Mouse (Mus musculus) large intestine, adult 2 months (tissue): ENCODE results near the gene Agap1. TPM values are rescaled to one million over a fixed set of nuclear protein-coding genes. Genes with fewer than 3 reads are reported as not detected.

Source experiments
- DNase-seq: peaks from one replicate; pipeline ENCODE4 v3.0.0-alpha.2; 2012; ENCODE audit warnings: low read depth, low spot score
- WGBS: fragments of 180-500 bp; shearing (Covaris S2); methylation state at CpG from one replicate; pipeline ENCODE4 v1.1.7; 2018; 5-methylcytosine and 5-hydroxymethylcytosine counted together
- polyA plus RNA-seq: library from polyadenylated mRNA; depleted of rRNA; stranded (reverse); fragments of >200 nt; gene quantifications from 2 replicates; pipeline ENCODE4 v1.2.3, GENCODE M21; 2012

Gene Agap1
- polyA plus RNA-seq, 1 experiment = 12.4 TPM

DNA sequence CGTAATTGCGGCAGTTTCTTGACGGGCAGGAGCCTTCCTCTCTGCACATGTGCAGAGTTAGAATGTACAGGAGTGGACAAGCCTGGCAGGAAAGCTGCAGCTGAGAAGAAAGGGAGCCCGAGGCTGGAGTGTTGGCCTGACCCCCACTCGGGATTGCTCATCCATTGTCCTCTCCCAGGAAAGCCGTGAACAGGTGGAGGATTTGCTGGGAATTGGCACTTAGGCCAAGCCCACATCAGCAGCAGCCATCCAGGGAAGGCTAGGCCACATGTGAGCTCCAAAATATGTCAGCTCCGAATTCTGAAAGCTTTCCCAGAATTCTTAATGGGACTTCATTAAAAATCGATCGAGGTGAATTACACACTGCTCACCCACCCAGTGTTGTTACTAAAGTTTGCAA, 270.4 kb downstream of the Agap1 start:
- 79% methylated on average over 9 of the region's 9 CpGs for WGBS
- no peak for DNase-seq

- WGBS = 94% methylated on average over 6 of the region's 6 CpGs
- no peak for DNase-seq
Measured at GRCm38 (mm10) chr1:89728481-89728880, 273.9 kb downstream of the Agap1 start.

DNA sequence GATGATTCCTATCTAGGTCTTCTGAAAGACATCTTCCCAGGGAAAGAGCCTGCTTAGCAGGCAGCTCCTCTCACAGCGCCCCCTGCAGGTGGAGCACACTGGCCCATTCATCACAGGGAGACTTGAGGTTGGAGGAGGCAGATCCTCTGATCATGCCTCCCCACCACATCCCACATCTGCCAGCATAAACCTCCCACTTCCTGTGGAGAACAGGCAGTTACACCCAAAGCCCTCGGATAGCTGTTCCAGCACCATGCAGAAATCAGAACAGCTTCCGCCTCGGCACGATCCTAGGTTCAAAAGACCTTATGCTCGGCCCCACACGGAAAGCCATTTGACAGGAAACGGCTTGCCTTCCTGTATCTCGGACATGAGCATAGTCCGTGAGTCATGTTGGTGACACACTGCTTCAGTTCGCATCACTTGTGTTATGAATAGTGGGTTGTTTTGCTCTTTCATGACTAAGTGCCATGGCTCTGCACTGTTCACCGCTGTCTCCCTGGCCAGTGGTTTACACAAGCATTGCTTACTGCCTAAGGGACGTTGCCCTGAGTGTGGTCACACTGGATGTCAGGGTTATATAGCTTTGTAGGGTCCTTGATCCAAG, 276.1 kb downstream of the Agap1 start:
- DNase-seq = no peak
- 85% methylated on average over 13 of the region's 13 CpGs for WGBS

- no peak for DNase-seq
- WGBS = 77% methylated on average over 9 of the region's 9 CpGs
Measured at GRCm38 (mm10) chr1:89734368-89734767, 279.8 kb downstream of the Agap1 start.

DNA sequence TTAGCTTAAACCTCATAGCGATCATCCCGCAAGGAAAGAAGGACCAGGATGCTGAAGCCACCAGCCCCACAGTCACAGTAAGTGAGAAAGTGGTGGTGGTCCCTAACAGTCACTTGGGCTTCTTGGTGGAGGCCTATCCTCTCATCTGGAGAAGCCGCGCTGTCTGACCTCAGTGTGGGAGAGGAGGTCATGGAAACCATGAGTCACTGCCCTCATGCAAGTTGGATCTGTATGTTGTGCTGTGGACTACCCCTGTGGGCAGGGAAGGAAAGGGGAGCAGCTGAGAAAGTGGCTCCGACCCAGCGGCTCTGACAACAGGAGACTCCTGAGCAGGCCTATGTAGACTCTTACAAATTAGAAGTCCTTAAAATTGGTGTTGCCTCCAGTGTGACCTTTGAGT, 280.5 kb downstream of the Agap1 start:
- DNase-seq = no peak
- WGBS = 85% methylated on average over 6 of the region's 6 CpGs

DNA sequence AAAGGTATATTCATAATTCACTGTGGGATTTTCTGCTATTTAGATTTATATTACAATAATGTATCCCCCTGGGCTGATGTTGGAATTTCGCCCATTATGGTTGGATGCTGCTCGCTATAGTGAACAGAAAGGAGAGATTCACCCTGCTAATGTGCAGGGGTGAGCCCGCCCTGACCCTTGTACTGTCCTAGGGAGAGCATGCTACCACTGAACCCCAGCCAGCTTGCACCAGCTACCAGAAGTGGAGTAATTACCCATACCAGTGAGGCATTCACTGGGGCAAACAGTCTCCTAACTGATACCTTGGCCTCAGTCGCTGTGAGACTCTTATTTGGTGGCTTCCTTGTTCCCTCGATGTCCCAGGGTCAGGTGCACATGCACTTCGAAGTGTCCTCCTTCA, 281.4 kb downstream of the Agap1 start:
- 94% methylated on average over 6 of the region's 6 CpGs for WGBS

GRCm38 (mm10) chr1:89739067-89739774, 284.6 kb downstream of the Agap1 start:
- WGBS = 91% methylated on average over 17 of the region's 17 CpGs
- no peak for DNase-seq

More for the DNA sequence above, 281.4 kb downstream of the Agap1 start:
- no peak for DNase-seq

GRCm38 (mm10) chr1:89739775-89740099, 285.1 kb downstream of the Agap1 start:
- WGBS = 68% methylated on average over 3 of the region's 3 CpGs
- no peak for DNase-seq

DNA sequence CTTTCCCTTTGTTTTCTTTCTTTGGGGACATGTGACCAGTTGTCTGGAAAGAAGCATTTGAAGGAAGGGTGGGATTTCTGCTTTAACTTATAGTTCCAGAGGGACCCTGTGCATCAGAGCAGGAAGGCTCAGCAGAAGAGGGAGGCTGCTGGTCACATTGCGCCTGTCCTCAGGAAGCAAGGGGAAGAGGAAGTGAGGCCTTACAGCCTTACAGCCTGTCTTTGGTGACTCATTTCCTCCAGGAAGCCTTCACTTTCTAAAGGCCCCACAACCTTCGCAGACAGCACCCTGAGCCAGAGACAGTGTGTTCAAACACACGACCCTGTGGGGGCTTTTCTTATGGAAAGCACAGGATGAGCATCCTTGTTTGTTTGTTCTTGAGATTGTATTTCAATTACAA, 287.8 kb downstream of the Agap1 start:
- WGBS = 70% methylated on average over 3 of the region's 3 CpGs
- no peak for DNase-seq

- WGBS = 93% methylated on average over 3 of the region's 3 CpGs
- no peak for DNase-seq
Measured at GRCm38 (mm10) chr1:89746171-89746570, 291.6 kb downstream of the Agap1 start.

GRCm38 (mm10) chr1:89749666-89750065, 295.1 kb downstream of the Agap1 start:
- DNase-seq = no peak

DNA sequence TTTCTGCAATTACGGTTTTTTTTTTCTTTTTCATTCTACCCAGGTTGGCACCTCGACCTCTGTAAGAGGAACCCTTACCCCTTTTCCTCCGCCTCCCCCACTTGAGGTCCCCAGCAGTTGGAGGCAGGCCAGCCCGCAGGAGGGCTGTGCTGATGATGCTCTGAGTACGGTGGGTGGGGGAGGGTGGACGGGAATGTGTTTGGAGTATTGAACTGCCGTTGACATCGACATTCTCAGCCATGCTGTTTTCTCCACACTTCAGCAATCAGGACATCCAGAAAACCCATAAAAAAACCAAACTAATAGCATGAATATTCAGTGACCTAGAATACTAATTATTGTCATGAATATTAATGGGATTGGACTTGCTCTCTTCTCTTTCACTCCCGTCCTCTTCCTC, 295.9 kb downstream of the Agap1 start:
- DNase-seq = no peak
- WGBS = 62% methylated on average over 9 of the region's 9 CpGs

DNA sequence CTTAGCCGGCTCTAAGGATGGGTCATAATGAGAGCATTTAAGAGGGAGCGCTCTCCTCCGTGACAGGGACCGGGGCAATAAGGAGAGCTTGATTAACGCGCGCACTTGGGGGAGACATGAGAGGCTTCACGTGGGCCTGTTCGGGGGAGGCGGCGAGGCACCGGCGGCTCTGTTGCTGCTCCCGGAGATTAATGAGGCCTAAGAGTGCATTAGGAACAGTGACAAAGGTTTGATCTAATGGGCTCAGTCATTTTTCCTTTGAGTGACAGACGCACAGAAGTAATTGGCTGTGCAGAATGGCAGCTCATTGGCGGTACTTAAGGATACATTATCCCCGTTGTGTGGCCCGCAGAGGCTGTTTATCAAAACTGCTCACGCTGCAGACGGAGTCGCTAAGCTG, 296.3 kb downstream of the Agap1 start:
- WGBS = 76% methylated on average over 21 of the region's 21 CpGs
- no peak for DNase-seq

DNA sequence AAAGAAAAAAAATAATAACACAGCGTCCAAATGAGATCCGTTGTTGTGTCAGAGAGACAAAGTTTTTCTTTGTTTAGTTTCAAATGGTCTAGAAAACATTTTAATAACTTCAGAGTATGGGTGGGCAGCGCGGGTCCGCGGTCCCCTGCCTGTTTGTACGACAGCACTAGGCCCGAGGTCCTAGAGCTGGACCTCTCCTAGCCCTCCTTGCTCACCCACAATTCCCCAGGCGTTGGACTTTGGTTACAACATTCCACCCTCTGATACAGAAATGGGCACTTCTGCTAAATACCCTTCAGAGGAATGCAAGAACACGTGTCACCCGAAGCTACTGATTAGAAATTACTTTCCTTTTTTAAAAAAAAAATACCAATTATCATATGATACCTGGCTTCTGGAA, 296.7 kb downstream of the Agap1 start:
- 91% methylated on average over 11 of the region's 11 CpGs for whole genome bisulfite sequencing
- DNase-seq = no peak

- 95% methylated on average over 3 of the region's 3 CpGs for WGBS
- DNase-seq = no peak
Measured at GRCm38 (mm10) chr1:89752659-89753058, 298.1 kb downstream of the Agap1 start.

DNA sequence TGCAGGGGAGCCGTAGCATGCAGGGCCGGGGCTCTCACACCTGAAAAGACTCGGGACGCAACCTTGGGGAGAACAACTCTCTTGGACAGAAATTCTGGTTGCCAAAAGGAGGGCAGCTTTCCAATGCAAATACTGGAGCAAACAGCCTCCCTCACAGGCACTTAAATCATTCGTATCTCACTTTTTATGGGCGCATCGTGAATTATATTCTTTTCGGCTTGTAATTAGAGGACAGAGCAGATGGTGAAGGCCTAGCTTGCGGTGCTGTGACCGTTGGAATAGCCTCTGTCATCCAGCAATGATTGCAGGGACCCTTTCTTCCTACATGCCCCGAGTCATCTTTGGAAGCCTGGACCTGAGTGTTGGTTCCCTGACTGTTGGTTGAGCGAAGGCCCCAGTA, 300.8 kb downstream of the Agap1 start:
- WGBS = 37% methylated on average over 12 of the region's 12 CpGs
- no peak for DNase-seq

- DNase-seq = no peak
- 86% methylated on average over 8 of the region's 8 CpGs for WGBS
Measured at GRCm38 (mm10) chr1:89756387-89756786, 301.8 kb downstream of the Agap1 start.

- 72% methylated on average over 3 of the region's 3 CpGs for WGBS
- no peak for DNase-seq
Measured at GRCm38 (mm10) chr1:89757545-89757944, 302.9 kb downstream of the Agap1 start.

GRCm38 (mm10) chr1:89763912-89764311, 309.3 kb downstream of the Agap1 start:
- no peak for DNase-seq
- 70% methylated on average over 3 of the region's 3 CpGs for WGBS

GRCm38 (mm10) chr1:89766891-89767290, 312.3 kb downstream of the Agap1 start:
- WGBS = 74% methylated on average over 8 of the region's 8 CpGs
- DNase-seq = no peak

GRCm38 (mm10) chr1:89769641-89770040, 315.0 kb downstream of the Agap1 start:
- DNase-seq = no peak
- 91% methylated on average over 4 of the region's 4 CpGs for WGBS

GRCm38 (mm10) chr1:89770298-89770697, 315.7 kb downstream of the Agap1 start:
- DNase-seq = no peak
- WGBS = 81% methylated on average over 1 of the region's 1 CpGs
